In genomic region chr4:133879145-133879902, GRCm38 (mm10) we compare ENCODE assay signal across 9 mouse cellular contexts. TPM values are rescaled to one million over a fixed set of nuclear protein-coding genes. Genes with fewer than 3 reads are reported as not detected.
DNase-seq lines count a peak whose midpoint lies in the region; ATAC-seq and TF ChIP-seq lines count a peak whose summit lies in the region.
"Had no signal": no experiment of that assay in that cellular context is flagged by ENCODE, and none has a peak within 500 bp of the region (broad histone marks: within the 10 kb centered on the region; RNA-seq: fewer than 3 reads in every experiment).

No protein-coding gene starts in this region.

- no peaks in the 10 kb centered on the region for H3K27me3 ChIP-seq in lung, embryonic 16.5 days (ENCODE audit: control insufficient read depth, insufficient read depth, low read depth, low read length)
- no peaks in the 10 kb centered on the region for H3K27me3 ChIP-seq in forebrain, embryonic 10.5 days (ENCODE audit: poor library complexity, severe bottlenecking)
- H3K27me3 ChIP-seq: neural tube, embryonic 12.5 days had no signal

- H3K4me2 ChIP-seq in lung, embryonic 16.5 days (ENCODE audit: low read depth, low read length) = no peak overlapping the region
- H3K4me2 ChIP-seq: neural tube, embryonic 12.5 days had no signal

- peaks cover 11% of the 10 kb centered on the region for H3K4me1 ChIP-seq in lung, embryonic 16.5 days (replicated peaks; ENCODE audit: control insufficient read depth, insufficient read depth, low read length)
- H3K4me1 ChIP-seq in forebrain, embryonic 10.5 days = peaks cover 16% of the 10 kb centered on the region
- H3K4me1 ChIP-seq: neural tube, embryonic 12.5 days had no signal

- intact Hi-C loops in gastrocnemius, adult 2 months (cut with DNase I) = no loop called here

- 45% methylated on average over 12 of the region's 12 CpGs for WGBS in lung, embryonic 16.5 days
- WGBS in forebrain, embryonic 10.5 days = 78% methylated on average over 12 of the region's 12 CpGs

- DNase-seq in ovary, adult 18-20 months (ENCODE audit: low spot score) = peak; percentile 41
- DNase-seq in ovary, postnatal 14 days (ENCODE audit: low spot score) = no peak
- peak; percentile 52 for DNase-seq in adipocyte (ENCODE audit: low spot score)
- peak; percentile 71 for DNase-seq in thymus, postnatal 14 days
- no peak for DNase-seq in forebrain, embryonic 10.5 days (ENCODE audit: extremely low spot score, low spot score)
- no peak for DNase-seq in testis, postnatal 14 days (ENCODE audit: low spot score)
- DNase-seq in gastrocnemius, adult 2 months = no peak

- no peaks in the 10 kb centered on the region for H3K9me3 ChIP-seq in lung, embryonic 16.5 days (ENCODE audit: control insufficient read depth, low read length)
- H3K9me3 ChIP-seq in forebrain, embryonic 10.5 days = no peaks in the 10 kb centered on the region
- H3K9me3 ChIP-seq: neural tube, embryonic 12.5 days had no signal

- TF ChIP-seq CTCF in gastrocnemius, adult 2 months (IDR thresholded peaks at IDR 0.05) = no peak

- ATAC-seq in lung, embryonic 16.5 days (ENCODE audit: low read depth) = peak; percentile 79

- no peaks in the 10 kb centered on the region; the same call in 1 of the 2 replicates for H3K36me3 ChIP-seq in lung, embryonic 16.5 days (ENCODE audit: control insufficient read depth, insufficient read depth, low read length)
- H3K36me3 ChIP-seq in forebrain, embryonic 10.5 days (replicated peaks) = peaks cover 38% of the 10 kb centered on the region

- peak overlapping the region; percentile 44 for H3K27ac ChIP-seq in lung, embryonic 16.5 days (ENCODE audit: low read length)
- H3K27ac ChIP-seq in forebrain, embryonic 10.5 days = no peak overlapping the region
- H3K27ac ChIP-seq in gastrocnemius, adult 2 months = no peak overlapping the region
- H3K27ac ChIP-seq: neural tube, embryonic 12.5 days had no signal

- H3K4me3 ChIP-seq in lung, embryonic 16.5 days (ENCODE audit: low read length) = no peak overlapping the region
- no peak overlapping the region for H3K4me3 ChIP-seq in forebrain, embryonic 10.5 days
- H3K4me3 ChIP-seq in gastrocnemius, adult 2 months = no peak overlapping the region
- H3K4me3 ChIP-seq: neural tube, embryonic 12.5 days had no signal

- no peak overlapping the region for H3K9ac ChIP-seq in lung, embryonic 16.5 days (ENCODE audit: low read length)
- H3K9ac ChIP-seq: neural tube, embryonic 12.5 days had no signal

RNA-seq across cellular contexts. Expression of gene Rps6ka1, which starts 8.3 kb away (rescaled TPM):
- 46.1 and 46.2 TPM in 2 replicates for polyA plus RNA-seq in lung, embryonic 16.5 days (2015; fragmentation: Nextera tagmentation; extraction: Ambion mirVana)
- 42.7 and 44.1 TPM in 2 replicates for polyA plus RNA-seq in forebrain, embryonic 10.5 days (2016; fragmentation: Nextera tagmentation; extraction: Ambion mirVana)
- 1 to 10 TPM; 3.5 to 4.8 TPM for total RNA-seq in gastrocnemius, adult 2 months (2021)

Comparison
In these comparisons a context has a peak if more than half of its experiments do, and no peak if none do; other contexts are left out.
1. DNase-seq: peak in ovary, adult 18-20 months (single experiment), adipocyte (single experiment) and thymus, postnatal 14 days (single experiment); none in ovary, postnatal 14 days (single experiment), forebrain, embryonic 10.5 days (single experiment), testis, postnatal 14 days (single experiment) and gastrocnemius, adult 2 months (single experiment).